In genomic region chr15:101059570-101060279, GRCm38 (mm10) we compare ENCODE assay signal across 20 mouse cellular contexts. TPM values are rescaled to one million over a fixed set of nuclear protein-coding genes. Genes with fewer than 3 reads are reported as not detected.
A peak's percentile ranks its signal among the peaks of the same experiment; 100 is the strongest.
DNase-seq lines count a peak whose midpoint lies in the region; ATAC-seq lines count a peak whose summit lies in the region.
"Had no signal": no experiment of that assay in that cellular context is flagged by ENCODE, and none has a peak within 500 bp of the region (broad histone marks: within the 10 kb centered on the region; RNA-seq: fewer than 3 reads in every experiment).

No protein-coding gene starts in this region.

- H3K27ac ChIP-seq in hindbrain, embryonic 10.5 days = peak overlapping the region; percentile 88
- no peak overlapping the region for H3K27ac ChIP-seq in hindbrain, embryonic 14.5 days
- H3K27ac ChIP-seq in embryonic facial prominence, embryonic 10.5 days (replicated peaks) = peak overlapping the region; percentile 66
- H3K27ac ChIP-seq in hindbrain, embryonic 13.5 days = peak overlapping the region; percentile 14; the same call in 1 of the 2 replicates
- H3K27ac ChIP-seq in neural tube, embryonic 13.5 days (replicated peaks) = 0 out of 2 replicates have a peak overlapping the region, but pooled peaks have one; percentile 9
- H3K27ac ChIP-seq: forebrain, embryonic 13.5 days; heart, adult 2 months; limb, embryonic 13.5 days; macrophage had no signal

- peak overlapping the region; percentile 32 for H3K4me3 ChIP-seq in hindbrain, embryonic 10.5 days
- no peak overlapping the region for H3K4me3 ChIP-seq in hindbrain, embryonic 14.5 days (replicated peaks; ENCODE audit: low read length)
- H3K4me3 ChIP-seq in embryonic facial prominence, embryonic 10.5 days = no peak overlapping the region
- no peak overlapping the region for H3K4me3 ChIP-seq in hindbrain, embryonic 13.5 days
- H3K4me3 ChIP-seq in neural tube, embryonic 13.5 days = no peak overlapping the region
- H3K4me3 ChIP-seq: forebrain, embryonic 13.5 days; heart, adult 2 months; limb, embryonic 13.5 days had no signal

- no peak overlapping the region for H3K4me2 ChIP-seq in hindbrain, embryonic 14.5 days (replicated peaks)
- H3K4me2 ChIP-seq in hindbrain, embryonic 13.5 days = no peak overlapping the region
- no peak overlapping the region for H3K4me2 ChIP-seq in neural tube, embryonic 13.5 days
- H3K4me2 ChIP-seq: forebrain, embryonic 13.5 days; limb, embryonic 13.5 days had no signal

- peaks cover 94% of the 10 kb centered on the region for H3K4me1 ChIP-seq in hindbrain, embryonic 10.5 days (replicated peaks)
- peaks cover 22% of the 10 kb centered on the region for H3K4me1 ChIP-seq in hindbrain, embryonic 14.5 days (replicated peaks; ENCODE audit: control insufficient read depth, insufficient read depth, low read length)
- H3K4me1 ChIP-seq in embryonic facial prominence, embryonic 10.5 days = peaks cover 83% of the 10 kb centered on the region
- peaks cover 28% of the 10 kb centered on the region for H3K4me1 ChIP-seq in hindbrain, embryonic 13.5 days (replicated peaks)
- H3K4me1 ChIP-seq in neural tube, embryonic 13.5 days (replicated peaks) = peaks cover 29% of the 10 kb centered on the region

- no peak overlapping the region for H3K9ac ChIP-seq in hindbrain, embryonic 14.5 days
- no peak overlapping the region for H3K9ac ChIP-seq in hindbrain, embryonic 13.5 days
- peak overlapping the region; percentile 13; the same call in 1 of the 2 replicates for H3K9ac ChIP-seq in neural tube, embryonic 13.5 days
- H3K9ac ChIP-seq: forebrain, embryonic 13.5 days; limb, embryonic 13.5 days had no signal

- no peak; the same call in 1 of the 2 replicates for ATAC-seq in hindbrain, embryonic 14.5 days (ENCODE audit: low FRiP score)
- ATAC-seq in hindbrain, embryonic 13.5 days (ENCODE audit: low FRiP score) = peak; percentile 32; the same call in 1 of the 2 replicates
- no peak for ATAC-seq in neural tube, embryonic 13.5 days (ENCODE audit: low read depth)
- ATAC-seq: forebrain, embryonic 13.5 days had no signal

- H3K9me3 ChIP-seq in hindbrain, embryonic 10.5 days = no peaks in the 10 kb centered on the region
- no peaks in the 10 kb centered on the region for H3K9me3 ChIP-seq in hindbrain, embryonic 14.5 days (ENCODE audit: control insufficient read depth, low read length)
- no peaks in the 10 kb centered on the region for H3K9me3 ChIP-seq in embryonic facial prominence, embryonic 10.5 days
- no peaks in the 10 kb centered on the region for H3K9me3 ChIP-seq in hindbrain, embryonic 13.5 days
- H3K9me3 ChIP-seq in neural tube, embryonic 13.5 days = no peaks in the 10 kb centered on the region
- H3K9me3 ChIP-seq: forebrain, embryonic 13.5 days; limb, embryonic 13.5 days had no signal

- peak; percentile 69 for DNase-seq in hindbrain, embryonic 10.5 days (ENCODE audit: low spot score)
- no peak for DNase-seq in hindbrain, embryonic 14.5 days (ENCODE audit: low spot score)
- DNase-seq in embryonic facial prominence, embryonic 10.5 days (ENCODE audit: low spot score) = no peak
- no peak for DNase-seq in kidney, postnatal 14 days
- no peak for DNase-seq in cerebellum, postnatal 4 days (ENCODE audit: low spot score in 2 of 2)
- DNase-seq: cerebellum, adult 2 months; gastrocnemius, postnatal 10 days; heart, adult 2 months; heart, postnatal 10 days; layer of hippocampus, adult 9-11 months; lung, adult 2 months had no signal

- peaks cover 21% of the 10 kb centered on the region for H3K27me3 ChIP-seq in hindbrain, embryonic 10.5 days (ENCODE audit: insufficient read depth, poor library complexity, severe bottlenecking)
- peaks cover 8% of the 10 kb centered on the region for H3K27me3 ChIP-seq in hindbrain, embryonic 14.5 days (ENCODE audit: control insufficient read depth, insufficient read depth, low read length)
- peaks cover 14% of the 10 kb centered on the region for H3K27me3 ChIP-seq in embryonic facial prominence, embryonic 10.5 days (replicated peaks; ENCODE audit: low read depth, poor library complexity, severe bottlenecking)
- peaks cover 11% of the 10 kb centered on the region for H3K27me3 ChIP-seq in hindbrain, embryonic 13.5 days
- H3K27me3 ChIP-seq in neural tube, embryonic 13.5 days = peaks cover 12% of the 10 kb centered on the region

- H3K36me3 ChIP-seq in hindbrain, embryonic 10.5 days = peaks cover 35% of the 10 kb centered on the region
- no peaks in the 10 kb centered on the region for H3K36me3 ChIP-seq in hindbrain, embryonic 14.5 days (replicated peaks; ENCODE audit: control insufficient read depth, insufficient read depth)
- H3K36me3 ChIP-seq in embryonic facial prominence, embryonic 10.5 days (replicated peaks) = peaks cover 38% of the 10 kb centered on the region
- no peaks in the 10 kb centered on the region for H3K36me3 ChIP-seq in hindbrain, embryonic 13.5 days
- H3K36me3 ChIP-seq in neural tube, embryonic 13.5 days = no peaks in the 10 kb centered on the region
- H3K36me3 ChIP-seq: limb, embryonic 13.5 days had no signal

- 23% methylated on average over 9 of the region's 9 CpGs for WGBS in hindbrain, embryonic 10.5 days
- WGBS in hindbrain, embryonic 14.5 days = 15% methylated on average over 9 of the region's 9 CpGs
- whole genome bisulfite sequencing in embryonic facial prominence, embryonic 10.5 days = 40% methylated on average over 9 of the region's 9 CpGs
- 19% methylated on average over 9 of the region's 9 CpGs for WGBS in hindbrain, embryonic 13.5 days
- WGBS in neural tube, embryonic 13.5 days = 17% methylated on average over 9 of the region's 9 CpGs

RNA-seq across cellular contexts. Expression of gene Gm47841, which starts 12.5 kb away (rescaled TPM):
- polyA plus RNA-seq in hindbrain, embryonic 10.5 days (2016; fragmentation: Nextera tagmentation; extraction: Ambion mirVana) = not detected in 2 replicates
- polyA plus RNA-seq in hindbrain, embryonic 14.5 days (2014; fragmentation: Nextera tagmentation; extraction: Ambion mirVana) = not detected in 2 replicates
- not detected in 2 replicates for polyA plus RNA-seq in embryonic facial prominence, embryonic 10.5 days (2016; fragmentation: Nextera tagmentation; extraction: Ambion mirVana)
- not detected in 2 replicates for polyA plus RNA-seq in hindbrain, embryonic 13.5 days (2015; fragmentation: Nextera tagmentation; extraction: Ambion mirVana)
- polyA plus RNA-seq in neural tube, embryonic 13.5 days (2015; fragmentation: Nextera tagmentation; extraction: Ambion mirVana) = not detected in 2 replicates
- polyA plus RNA-seq: cerebellum, adult 2 months; embryonic facial prominence, embryonic 11.5 days; forebrain, embryonic 13.5 days; heart, adult 2 months; intestine, embryonic 14.5 days; kidney, embryonic 16.5 days; limb, embryonic 13.5 days; macrophage had no signal

RNA-seq across cellular contexts. Expression of gene Fignl2, which starts 18.6 kb away (rescaled TPM):
- 1.4 TPM in 2 replicates for polyA plus RNA-seq in hindbrain, embryonic 10.5 days (2016; fragmentation: Nextera tagmentation; extraction: Ambion mirVana)
- polyA plus RNA-seq in hindbrain, embryonic 14.5 days (2014; fragmentation: Nextera tagmentation; extraction: Ambion mirVana) = 0.16 and 0.17 TPM in 2 replicates
- 1.2 and 1.7 TPM in 2 replicates for polyA plus RNA-seq in embryonic facial prominence, embryonic 10.5 days (2016; fragmentation: Nextera tagmentation; extraction: Ambion mirVana)
- 0.16 and 0.23 TPM in 2 replicates for polyA plus RNA-seq in hindbrain, embryonic 13.5 days (2015; fragmentation: Nextera tagmentation; extraction: Ambion mirVana)
- 0.17 and 0.18 TPM in 2 replicates for polyA plus RNA-seq in neural tube, embryonic 13.5 days (2015; fragmentation: Nextera tagmentation; extraction: Ambion mirVana)
- polyA plus RNA-seq: forebrain, embryonic 13.5 days had no signal

RNA-seq across cellular contexts. Expression of gene Ankrd33, which starts 55.8 kb away (rescaled TPM):
- polyA plus RNA-seq in hindbrain, embryonic 10.5 days (2016; fragmentation: Nextera tagmentation; extraction: Ambion mirVana) = not detected in 2 replicates
- polyA plus RNA-seq in hindbrain, embryonic 14.5 days (2014; fragmentation: Nextera tagmentation; extraction: Ambion mirVana) = not detected in 2 replicates
- polyA plus RNA-seq in embryonic facial prominence, embryonic 10.5 days (2016; fragmentation: Nextera tagmentation; extraction: Ambion mirVana) = 0.10 TPM in 1 of 2 replicates, not detected in the other
- not detected in 2 replicates for polyA plus RNA-seq in hindbrain, embryonic 13.5 days (2015; fragmentation: Nextera tagmentation; extraction: Ambion mirVana)
- not detected in 2 replicates for polyA plus RNA-seq in neural tube, embryonic 13.5 days (2015; fragmentation: Nextera tagmentation; extraction: Ambion mirVana)
- polyA plus RNA-seq: embryonic facial prominence, embryonic 11.5 days; forebrain, embryonic 13.5 days; heart, adult 2 months; intestine, embryonic 14.5 days; kidney, embryonic 16.5 days; limb, embryonic 13.5 days; macrophage; testis, adult 2 months had no signal
